Mouse (Mus musculus) lung, embryonic 16.5 days (tissue): ENCODE results near the gene Olfr1065. TPM values are rescaled to one million over a fixed set of nuclear protein-coding genes. Genes with fewer than 3 reads are reported as not detected.
"Not testable (repeated sequence)": the region's sequence is repeated elsewhere in the genome, so short reads cannot be mapped to it uniquely, and the experiment has no call there.

Source experiments
- ATAC-seq: fragments of 200-750 bp; cut with Nextera tagmentation; 2 replicates; pipeline ENCODE4 v1.8.0; 2017; ENCODE audit warnings: low read depth, mild to moderate bottlenecking, moderate library complexity
- H3K27ac ChIP-seq: fragments of 300-500 bp; sonication (generic); 2 replicates; pipeline ENCODE4 v1.5.1; 2014; ENCODE audit warnings: mild to moderate bottlenecking, control low read depth, low read length
- H3K27me3 ChIP-seq: fragments of 300-500 bp; sonication (generic); 2 replicates; pipeline ENCODE4 v1.6.1; 2014; ENCODE audit warnings: low read depth, low read length, mixed read lengths; ENCODE audit not compliant: control insufficient read depth, insufficient read depth
- H3K36me3 ChIP-seq: fragments of 300-500 bp; sonication (generic); 2 replicates; pipeline ENCODE4 v1.6.1; 2014; ENCODE audit warnings: low read length; ENCODE audit not compliant: control insufficient read depth, insufficient read depth
- H3K4me1 ChIP-seq: fragments of 300-500 bp; sonication (generic); replicated peaks from 2 replicates; pipeline ENCODE4 v1.6.1; 2014; ENCODE audit warnings: low read length, mixed read lengths; ENCODE audit not compliant: control insufficient read depth, insufficient read depth
- H3K4me2 ChIP-seq: fragments of 300-500 bp; sonication (generic); 2 replicates; pipeline ENCODE4 v1.6.1; 2014; ENCODE audit warnings: low read depth, low read length, control low read depth
- H3K4me3 ChIP-seq: fragments of 300-500 bp; sonication (generic); 2 replicates; pipeline ENCODE4 v1.5.1; 2014; ENCODE audit warnings: mild to moderate bottlenecking, low read length, control low read depth
- H3K9ac ChIP-seq: fragments of 300-500 bp; sonication (generic); 2 replicates; pipeline ENCODE4 v1.6.1; 2014; ENCODE audit warnings: low read length, control low read depth
- H3K9me3 ChIP-seq: fragments of 300-500 bp; sonication (generic); 2 replicates; pipeline ENCODE4 v1.6.1; 2016; ENCODE audit warnings: low read length; ENCODE audit not compliant: control insufficient read depth
- WGBS: fragments of 180-500 bp; shearing (Covaris S2); extraction: QIAGEN DNeasy Blood & Tissue Kit; methylation state at CpG from one replicate; pipeline ENCODE4 v1.1.7; 2014; 5-methylcytosine and 5-hydroxymethylcytosine counted together
- polyA plus RNA-seq: library from polyadenylated mRNA; unstranded; fragments of >200 nt; fragmentation: Nextera tagmentation; extraction: Ambion mirVana; gene quantifications from 2 replicates; pipeline ENCODE4 v1.2.1, GENCODE M21; 2015

Olfr1065 gene
- not detected in 2 replicates for polyA plus RNA-seq

DNA sequence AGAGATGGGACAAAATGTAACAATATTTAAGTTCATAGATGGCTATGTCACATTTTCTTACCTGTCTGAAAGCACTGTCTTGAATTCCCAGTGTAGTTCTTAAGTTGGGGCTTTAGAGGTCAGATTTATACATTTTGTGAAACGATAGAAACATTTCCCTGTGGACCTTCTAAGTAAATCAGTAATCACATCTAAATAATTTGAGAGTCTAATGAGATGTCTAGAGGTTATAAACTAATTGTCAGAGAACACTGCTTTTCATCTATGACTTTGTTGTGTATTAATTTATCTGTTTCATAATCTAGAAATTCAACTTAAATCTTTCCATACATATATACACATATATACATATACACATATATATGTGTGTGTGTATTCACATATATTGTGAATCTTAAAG lies at the start of gene Olfr1065:
TSS of gene Olfr1065 (minus strand) at position 101 of the 400 bp plus-strand sequence.
- not testable (repeated sequence) for H3K4me3 ChIP-seq, H3K27me3 ChIP-seq, H3K9ac ChIP-seq, H3K36me3 ChIP-seq, ATAC-seq, H3K4me2 ChIP-seq, H3K9me3 ChIP-seq, H3K4me1 ChIP-seq, H3K27ac ChIP-seq
- WGBS: no CpG with 5 or more reads among the region's 1 CpGs

DNA sequence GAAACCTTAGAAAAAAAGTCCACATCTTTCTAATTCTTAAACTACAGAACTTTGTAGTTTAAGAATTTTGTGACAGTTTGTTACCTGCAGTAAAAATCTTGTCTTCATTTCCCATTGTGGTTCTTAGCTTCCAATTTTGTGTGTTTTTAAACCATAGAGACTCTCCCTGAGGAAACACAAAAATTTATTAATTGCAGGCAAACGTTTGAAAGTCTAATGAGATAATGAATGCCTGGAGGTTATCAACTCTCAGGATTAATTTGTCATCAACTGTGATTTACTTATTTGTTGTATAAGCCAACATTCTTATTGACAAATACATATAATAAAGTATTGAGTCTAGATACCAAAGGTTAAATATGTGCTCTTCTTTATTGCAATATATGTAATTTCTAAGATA lies 36.9 kb upstream of the Olfr1065 start, which contains the start of gene Olfr228:
TSS of gene Olfr228 (minus strand) at position 101 of the 400 bp plus-strand sequence.
- H3K27ac ChIP-seq: no peak within 1 kb of the TSS
- H3K4me2 ChIP-seq: no peak within 1 kb of the TSS
- no peaks in the 10 kb centered on the region for H3K27me3 ChIP-seq
- no peak within 1 kb of the TSS for H3K9ac ChIP-seq
- no peaks in the 10 kb centered on the region for H3K9me3 ChIP-seq
- no peak for ATAC-seq
- H3K4me1 ChIP-seq: no peaks in the 10 kb centered on the region
- no peaks in the 10 kb centered on the region for H3K36me3 ChIP-seq
- H3K4me3 ChIP-seq: no peak within 1 kb of the TSS
- WGBS: 38% methylated on average over 1 of the region's 1 CpGs

DNA sequence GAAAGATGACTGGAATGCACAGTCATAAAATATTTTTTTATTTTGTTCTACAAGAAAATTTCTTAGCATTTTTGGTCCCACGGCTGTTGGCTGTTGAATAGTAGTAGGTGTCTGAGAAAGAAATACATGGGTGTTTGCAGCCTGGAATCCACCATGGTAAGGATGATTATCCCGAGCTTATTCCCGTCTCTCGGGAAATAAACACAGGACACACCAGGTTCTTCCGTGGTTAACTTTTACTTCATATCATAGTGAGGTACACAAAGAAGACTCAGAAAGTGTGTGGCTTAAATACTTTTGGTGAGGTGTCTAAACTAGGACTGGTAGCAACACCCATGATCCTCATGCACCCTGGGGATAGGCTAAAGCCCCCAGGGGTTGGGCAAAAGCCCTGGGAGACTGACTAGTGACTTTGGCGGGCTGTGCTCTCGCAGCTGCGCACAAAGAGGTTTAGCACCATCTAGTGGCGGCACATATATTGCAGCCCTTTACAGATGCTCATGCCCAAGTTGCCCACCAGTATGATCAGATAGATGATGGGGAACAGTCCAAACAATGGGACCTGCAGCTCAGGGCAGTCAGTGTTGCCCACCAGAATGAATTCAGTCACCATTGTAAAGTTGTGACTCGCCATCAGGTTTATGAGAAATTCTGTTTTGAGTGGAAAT lies 14.2 kb upstream of the Olfr1065 start:
- Histone ChIP-seq H3K9ac (no peak overlapping the region), H3K27ac (no peak overlapping the region), H3K27me3 (no peaks in the 10 kb centered on the region), H3K4me1 (no peaks in the 10 kb centered on the region), H3K4me2 (peak overlapping the region; percentile 38), H3K9me3 (no peaks in the 10 kb centered on the region), H3K4me3 (no peak overlapping the region), H3K36me3 (no peaks in the 10 kb centered on the region)
- WGBS: 28% methylated on average over 10 of the region's 10 CpGs
- no peak for ATAC-seq

DNA sequence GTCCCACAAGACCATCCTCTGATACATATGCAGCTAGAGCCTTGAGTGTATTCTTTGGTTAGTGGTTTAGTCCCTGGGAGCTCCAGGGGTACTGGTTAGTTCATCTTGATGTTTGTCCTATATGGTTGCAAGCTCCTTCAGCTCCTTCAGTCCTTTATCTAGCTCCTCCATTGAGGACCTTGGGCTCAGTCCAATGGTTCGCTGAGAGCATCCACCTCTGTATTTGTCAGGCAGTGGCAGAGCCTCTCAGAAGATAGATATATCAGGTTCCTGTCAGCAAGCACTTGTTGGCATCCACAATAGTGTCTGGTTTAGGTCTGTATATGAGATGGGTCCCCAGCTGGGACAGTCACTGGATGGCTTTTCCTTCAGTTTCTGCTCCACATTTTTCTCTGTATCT lies 10.0 kb upstream of the Olfr1065 start:
- Histone ChIP-seq H3K4me3 (no peak overlapping the region), H3K36me3 (no peaks in the 10 kb centered on the region)
- 83% methylated on average over 1 of the region's 1 CpGs for WGBS

DNA sequence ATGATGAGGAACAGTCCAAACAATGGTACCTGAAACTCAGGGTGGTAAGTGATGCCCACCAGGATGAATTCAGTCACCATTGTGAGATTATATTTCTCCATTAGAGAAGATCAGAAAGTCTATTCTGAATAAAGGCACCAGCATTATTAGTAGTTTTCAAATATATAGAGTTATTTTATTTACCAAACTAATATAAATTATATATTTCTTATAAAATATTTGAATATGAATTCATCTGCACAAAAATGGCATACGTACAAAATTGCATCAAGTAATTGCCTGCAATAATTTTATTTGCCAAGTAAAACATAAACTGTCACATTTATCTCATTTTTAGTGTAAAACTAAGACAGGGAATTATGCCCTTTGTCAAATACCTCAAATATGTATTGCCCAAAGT lies 5.8 kb upstream of the Olfr1065 start, which contains the start of gene Olfr1066:
TSS of gene Olfr1066 (minus strand) at position 101 of the 400 bp plus-strand sequence.
- no peak for ATAC-seq
- Histone ChIP-seq H3K9me3 (no peaks in the 10 kb centered on the region), H3K9ac (no peak within 1 kb of the TSS), H3K4me2 (no peak within 1 kb of the TSS), H3K27ac (no peak within 1 kb of the TSS), H3K36me3 (no peaks in the 10 kb centered on the region), H3K27me3 (no peaks in the 10 kb centered on the region), H3K4me1 (no peaks in the 10 kb centered on the region), H3K4me3 (no peak within 1 kb of the TSS)
- 82% methylated on average over 1 of the region's 1 CpGs for WGBS

More for the DNA sequence above, 10.0 kb upstream of the Olfr1065 start:
- Histone ChIP-seq H3K4me1 (no peaks in the 10 kb centered on the region), H3K4me2 (no peak overlapping the region), H3K9ac (no peak overlapping the region), H3K27me3 (no peaks in the 10 kb centered on the region), H3K27ac (no peak overlapping the region), H3K9me3 (no peaks in the 10 kb centered on the region)
- ATAC-seq: no peak

DNA sequence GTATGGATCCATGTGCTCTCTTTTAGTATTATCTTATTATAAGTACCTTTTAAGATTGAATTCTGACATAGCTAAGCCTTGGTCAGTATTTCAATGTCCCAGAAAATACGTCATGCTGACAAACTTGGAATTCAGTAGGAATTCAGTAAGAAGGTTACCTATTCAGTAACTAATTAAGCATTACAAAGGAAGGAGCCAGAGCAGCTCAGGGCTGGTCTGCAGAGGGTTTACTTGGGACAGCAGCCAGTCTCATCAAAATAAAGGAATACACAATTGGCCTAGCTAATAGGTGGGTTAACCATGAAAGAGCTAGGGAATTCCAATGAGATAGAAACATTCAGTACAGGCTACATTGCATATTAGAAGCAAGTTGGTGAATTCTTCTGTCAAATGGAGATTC lies 8.3 kb downstream of the Olfr1065 start:
- WGBS: 73% methylated on average over 1 of the region's 1 CpGs
- not testable (repeated sequence) for H3K27me3 ChIP-seq

DNA sequence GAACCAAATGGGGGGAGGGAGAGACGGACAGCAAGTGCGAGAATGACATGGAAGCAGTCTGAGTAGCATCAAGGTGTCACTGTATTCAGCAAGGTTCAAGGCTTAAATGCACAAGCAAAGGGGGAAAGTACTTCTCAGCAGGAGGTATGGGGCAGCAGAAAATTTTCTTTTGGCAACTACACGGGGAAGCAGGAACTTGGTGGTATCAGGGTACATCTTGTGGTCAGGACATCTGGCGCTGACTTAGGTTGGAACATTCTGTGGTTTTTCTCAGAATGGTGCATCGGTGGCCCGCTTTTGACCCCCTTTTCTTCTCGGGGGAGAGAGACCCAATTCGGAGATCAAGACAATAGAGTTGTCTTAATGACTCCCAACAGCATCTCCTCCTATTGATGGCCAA lies 21.9 kb downstream of the Olfr1065 start:
- WGBS: 90% methylated on average over 8 of the region's 8 CpGs
- H3K9ac ChIP-seq, H3K36me3 ChIP-seq, H3K9me3 ChIP-seq, H3K4me1 ChIP-seq, H3K27me3 ChIP-seq, H3K4me3 ChIP-seq, H3K27ac ChIP-seq, H3K4me2 ChIP-seq, ATAC-seq: not testable (repeated sequence)

More for the DNA sequence above, 8.3 kb downstream of the Olfr1065 start:
- not testable (repeated sequence) for H3K4me2 ChIP-seq, ATAC-seq, H3K9ac ChIP-seq, H3K9me3 ChIP-seq, H3K4me3 ChIP-seq, H3K4me1 ChIP-seq, H3K27ac ChIP-seq, H3K36me3 ChIP-seq

DNA sequence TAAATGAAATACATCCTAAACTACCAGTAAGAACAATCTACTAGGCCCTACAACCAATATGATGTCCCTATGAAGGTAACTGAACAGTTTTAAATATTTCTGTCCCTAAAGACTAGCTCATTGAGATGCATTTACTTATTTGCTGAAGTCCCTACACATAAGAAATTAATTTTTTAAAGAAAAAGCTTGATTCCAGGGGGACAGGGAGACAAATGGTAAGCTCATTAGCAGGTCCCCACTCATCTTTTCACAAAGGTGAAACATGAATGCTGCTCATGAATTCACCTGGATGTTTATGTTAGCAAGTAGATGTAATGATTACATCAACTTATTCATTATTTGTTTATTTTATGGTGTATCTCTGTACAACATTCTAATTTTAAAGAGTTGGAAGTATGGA lies 23.7 kb downstream of the Olfr1065 start, which contains the start of gene Olfr1062:
TSS of gene Olfr1062 (minus strand) at position 101 of the 400 bp plus-strand sequence.
- not testable (repeated sequence) for H3K9me3 ChIP-seq, H3K27me3 ChIP-seq, H3K4me3 ChIP-seq, H3K27ac ChIP-seq, H3K9ac ChIP-seq, ATAC-seq, H3K36me3 ChIP-seq, H3K4me1 ChIP-seq, H3K4me2 ChIP-seq

DNA sequence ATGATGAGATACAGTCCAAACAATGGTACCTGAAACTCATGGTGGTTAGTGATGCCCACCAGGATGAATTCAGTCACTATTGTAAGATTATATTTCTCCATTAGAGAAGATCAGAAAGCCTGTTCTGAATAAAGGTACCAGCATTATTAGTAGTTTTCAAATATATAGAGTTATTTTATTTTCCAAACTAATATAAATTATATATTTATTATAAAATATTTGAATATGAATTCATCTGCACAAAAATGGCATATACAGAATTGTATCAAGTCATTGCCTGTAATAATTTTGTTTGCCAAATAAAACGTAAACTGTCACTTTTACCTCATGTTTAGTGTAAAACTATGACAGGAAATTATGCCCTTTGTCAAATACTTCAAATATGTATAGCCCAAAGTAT lies 36.4 kb downstream of the Olfr1065 start, which contains the start of gene Olfr1061:
TSS of gene Olfr1061 (minus strand) at position 101 of the 400 bp plus-strand sequence.
- no peaks in the 10 kb centered on the region for H3K4me1 ChIP-seq
- H3K36me3 ChIP-seq: no peaks in the 10 kb centered on the region
- 64% methylated on average over 1 of the region's 1 CpGs for WGBS
- H3K4me2 ChIP-seq: no peak within 1 kb of the TSS
- no peak within 1 kb of the TSS for H3K27ac ChIP-seq
- H3K4me3 ChIP-seq: no peak within 1 kb of the TSS
- no peaks in the 10 kb centered on the region for H3K9me3 ChIP-seq
- no peak for ATAC-seq
- H3K9ac ChIP-seq: no peak within 1 kb of the TSS
- no peaks in the 10 kb centered on the region for H3K27me3 ChIP-seq
